Mouse (Mus musculus) MEL (cell line): ENCODE data around the gene Arl2bp.

ENCODE experiments used
- CTCF ChIP-seq, 3 experiments: IDR thresholded peaks in 2 of 3; conservative IDR thresholded peaks in 1 of 3; 2 replicates each; pipeline ENCODE4 v1.5.1; 2011 to 2012; ENCODE audit warnings: low read length in 3 of 3, low read depth in 2 of 3, mild to moderate bottlenecking in 2 of 3, improper control_type of control experiment in 1 of 3, inconsistent platforms in 1 of 3, mixed read lengths in 1 of 3, moderate library complexity in 1 of 3; ENCODE audit not compliant: control insufficient read depth in 1 of 3, insufficient read depth in 1 of 3, poor library complexity in 1 of 3, severe bottlenecking in 1 of 3
- ETS1 ChIP-seq: IDR thresholded peaks from 2 replicates; pipeline ENCODE4 v1.6.1; 2012; ENCODE audit warnings: low read depth, mild to moderate bottlenecking, inconsistent platforms, low read length, improper control_type of control experiment, moderate library complexity
- MAX ChIP-seq: IDR thresholded peaks from 2 replicates; pipeline ENCODE4 v1.6.1; 2011; ENCODE audit warnings: low read length, improper control_type of control experiment
- NRF1 ChIP-seq: IDR thresholded peaks from 2 replicates; pipeline ENCODE4 v1.6.1; 2014; ENCODE audit warnings: low read depth, mild to moderate bottlenecking, inconsistent platforms, low read length, improper control_type of control experiment, moderate library complexity; ENCODE audit not compliant: poor library complexity, insufficient read depth, severe bottlenecking
- POLR2A ChIP-seq, 2 experiments: IDR thresholded peaks; 2 replicates each; pipeline ENCODE4 v1.6.1; 2011 to 2012; ENCODE audit warnings: low read length in 2 of 2, mild to moderate bottlenecking in 2 of 2, control low read depth in 1 of 2, improper control_type of control experiment in 1 of 2, low read depth in 1 of 2, moderate library complexity in 1 of 2; ENCODE audit not compliant: control insufficient read depth in 1 of 2, insufficient read depth in 1 of 2, poor library complexity in 1 of 2
- SIN3A ChIP-seq: IDR thresholded peaks from 2 replicates; pipeline ENCODE4 v1.6.1; 2012; ENCODE audit warnings: low read length, improper control_type of control experiment, inconsistent platforms
- SMC3 ChIP-seq: IDR thresholded peaks from 2 replicates; pipeline ENCODE4 v1.6.1; 2011; ENCODE audit warnings: low read depth, low read length, improper control_type of control experiment

DNA sequence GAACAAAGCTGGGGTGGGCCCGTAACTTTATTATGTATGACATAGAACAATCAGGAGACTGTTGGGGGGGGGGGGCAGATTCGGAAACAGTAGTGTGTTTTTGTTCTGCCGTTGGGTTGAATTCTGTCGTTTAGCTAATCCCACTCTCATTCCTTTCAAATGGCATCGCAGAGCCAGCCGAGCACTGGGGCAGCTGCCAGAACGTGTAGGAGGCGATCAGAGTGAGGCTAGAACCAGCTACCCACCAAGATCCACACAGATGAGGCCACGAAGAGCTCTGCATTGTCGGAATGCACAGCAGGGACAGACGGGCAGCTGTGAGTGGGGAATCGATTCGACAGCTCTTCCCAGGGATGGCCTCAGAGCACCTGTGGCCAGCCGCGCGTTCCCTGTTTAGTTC is 33.0 kb downstream of the Arl2bp start:
- TF ChIP-seq CTCF (IDR thresholded peaks at IDR 0.05 in 2 of 3, conservative IDR thresholded peaks at IDR 0.05 in 1 of 3; ENCODE audit: control insufficient read depth in 1 of 3, insufficient read depth in 1 of 3, low read depth in 2 of 3, low read length in 3 of 3, poor library complexity in 1 of 3, severe bottlenecking in 1 of 3) (no peak), POLR2A (IDR thresholded peaks at IDR 0.05; ENCODE audit: control insufficient read depth in 1 of 2, insufficient read depth in 1 of 2, low read depth in 1 of 2, low read length in 2 of 2, poor library complexity in 1 of 2) (no peak), SMC3 (no peak), MAX (no peak), SIN3A (no peak), ETS1 (no peak), NRF1 (no peak)
